Mouse (Mus musculus): ENCODE results near the gene Rpa1.

The Rpa1 gene

DNA sequence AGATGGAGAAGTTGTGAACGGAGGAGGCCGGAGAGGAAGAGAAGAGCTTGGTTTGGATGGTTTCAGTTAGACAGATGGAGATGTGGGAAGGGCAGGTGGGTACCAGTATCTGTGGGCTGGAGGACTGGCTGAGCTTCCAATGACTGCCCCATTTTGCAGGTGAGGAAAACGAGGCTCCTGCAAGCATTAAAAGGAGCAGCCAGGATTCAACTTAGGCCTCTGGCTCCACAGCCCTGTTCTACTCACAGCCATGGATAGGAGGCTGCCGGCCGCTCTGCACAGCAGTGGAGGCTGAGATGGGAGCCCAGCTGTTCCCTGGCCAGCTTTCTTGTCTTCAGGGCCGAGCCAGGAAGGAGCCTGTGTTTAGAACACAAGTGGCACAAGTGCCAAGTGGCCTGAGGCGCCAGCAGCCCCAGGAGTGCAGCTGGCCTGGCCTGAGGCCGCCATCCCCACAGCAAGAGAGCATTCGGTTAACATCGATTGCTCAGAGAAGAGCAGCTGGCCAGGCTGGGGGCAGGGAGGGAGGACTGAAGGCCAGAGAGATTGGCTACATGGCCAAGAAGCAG is 88.0 kb downstream of the Rpa1 start:
- no peak for DNase-seq

DNA sequence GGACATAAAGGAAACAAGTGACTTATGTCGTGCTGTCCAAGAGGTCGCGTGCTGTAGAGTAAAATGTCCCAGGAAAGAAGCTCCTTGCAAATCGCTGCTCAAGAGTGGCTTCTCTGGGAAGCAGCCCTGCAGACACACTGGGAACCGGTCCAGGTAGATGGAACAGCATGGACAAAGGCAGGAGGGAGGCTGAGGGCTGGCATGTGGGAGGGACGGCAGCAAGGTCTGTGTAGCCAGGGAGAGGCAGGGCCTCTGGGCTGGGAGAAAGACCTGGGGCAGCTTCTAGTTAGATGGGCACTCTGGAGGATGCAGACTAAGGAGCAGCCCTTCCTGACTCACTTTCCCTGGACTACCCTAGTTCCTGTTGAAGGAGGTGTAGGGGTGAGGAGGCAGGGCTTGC is 88.7 kb downstream of the Rpa1 start:
- peak; percentile 55 for DNase-seq

DNA sequence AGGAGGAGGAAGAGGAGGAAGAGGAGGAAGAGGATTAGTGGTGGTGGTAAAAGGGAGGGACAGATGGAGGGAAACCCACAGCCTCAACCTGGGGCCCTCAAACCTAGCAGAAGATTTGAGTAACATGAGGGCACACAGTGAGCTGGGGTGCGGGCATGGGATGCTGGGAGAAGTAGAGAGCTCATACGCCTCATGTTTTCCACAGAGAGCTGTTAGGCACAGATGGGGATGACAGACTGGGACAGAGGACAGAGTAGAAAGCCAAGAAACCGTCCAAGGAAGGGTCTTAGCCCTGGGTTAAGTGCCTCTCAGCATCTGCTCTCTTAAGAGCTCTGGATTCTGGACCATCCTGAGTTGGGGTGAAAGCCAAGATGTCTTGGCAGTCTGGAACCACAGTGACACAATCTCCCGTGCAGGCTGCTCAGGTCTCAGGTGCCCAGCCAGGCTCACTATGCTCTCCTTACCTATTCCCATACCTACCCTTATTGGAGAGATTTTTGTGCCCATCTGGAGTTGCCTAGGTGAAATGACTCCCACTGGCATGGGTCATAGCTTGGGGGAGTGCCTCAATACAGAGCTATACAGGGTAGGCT is 91.0 kb downstream of the Rpa1 start:
- DNase-seq: no peak

DNA sequence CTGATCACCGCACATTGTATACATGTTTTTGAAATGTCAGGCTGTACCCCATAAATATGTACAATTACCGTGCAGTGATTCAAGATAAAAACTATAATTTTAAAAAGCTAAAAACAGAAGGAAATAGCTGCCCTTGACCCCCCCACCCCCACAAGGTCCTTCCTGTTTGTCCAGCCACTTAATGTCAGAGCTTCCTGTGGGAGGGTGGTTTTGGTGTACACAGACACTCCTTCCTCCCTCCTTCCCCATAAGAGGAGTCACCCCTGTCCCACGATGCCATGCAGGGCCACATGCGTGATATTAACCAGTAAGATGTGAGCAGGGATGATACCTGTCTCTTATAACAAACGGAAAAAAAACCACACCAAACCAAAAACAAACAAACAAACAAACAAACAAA is 92.8 kb downstream of the Rpa1 start:
- DNase-seq: no peak

DNA sequence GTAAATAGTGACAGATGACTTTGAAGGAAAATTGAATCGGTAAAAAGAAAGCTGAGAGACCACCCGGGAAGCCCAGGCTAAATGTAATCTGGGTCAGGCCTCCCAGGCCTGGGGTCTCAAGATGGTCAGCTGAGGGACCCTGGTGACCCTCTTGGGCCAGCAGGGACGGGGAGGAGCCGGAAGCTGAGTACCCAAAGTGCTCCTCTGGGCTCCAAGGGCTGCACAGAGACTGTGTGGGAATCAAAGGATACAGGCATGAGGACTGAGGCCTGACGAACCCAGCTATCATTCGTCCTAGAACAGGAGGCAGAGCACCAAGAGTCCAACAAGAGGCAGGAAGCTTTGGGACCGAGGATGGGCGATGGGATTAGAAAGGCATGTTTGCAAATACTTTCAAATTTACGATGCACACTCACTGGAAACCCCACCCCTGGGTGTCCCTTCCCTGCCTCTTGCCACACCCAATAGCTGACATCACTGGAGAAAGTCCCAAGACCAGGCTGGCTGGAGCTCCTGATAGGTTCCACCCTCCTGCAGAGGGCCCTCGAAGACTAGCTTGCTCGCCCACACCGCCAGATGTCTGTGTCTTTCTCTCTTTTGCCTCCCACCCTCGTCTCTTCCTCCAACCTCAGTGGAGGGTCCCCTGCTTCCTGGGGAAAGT is 93.7 kb downstream of the Rpa1 start:
- peak; percentile 56 for DNase-seq

DNA sequence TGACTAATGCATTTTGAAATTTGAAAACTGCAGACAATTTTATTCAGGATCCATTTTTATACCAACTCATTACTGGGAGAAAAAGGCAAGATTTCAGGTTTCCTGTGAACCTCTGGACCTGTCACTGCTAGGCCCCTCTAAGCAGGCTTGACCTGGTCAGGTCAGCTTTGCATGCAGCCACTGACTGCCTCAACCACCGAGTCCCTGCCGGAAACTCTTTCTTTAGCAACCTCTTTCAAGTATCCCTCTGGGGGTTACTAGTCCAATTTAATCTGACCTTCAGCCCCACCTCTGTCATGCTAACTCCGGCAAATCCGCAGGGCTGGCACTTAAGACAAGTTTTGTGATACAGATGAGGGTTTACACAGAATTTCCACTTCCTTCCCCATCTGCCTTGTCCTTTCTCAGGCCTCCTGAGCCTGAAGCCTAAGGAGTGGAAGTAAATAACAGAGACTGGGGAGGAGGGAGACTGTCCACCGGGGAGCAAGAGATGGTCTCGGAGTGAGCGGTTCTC is 96.5 kb downstream of the Rpa1 start:
- DNase-seq: no peak

DNA sequence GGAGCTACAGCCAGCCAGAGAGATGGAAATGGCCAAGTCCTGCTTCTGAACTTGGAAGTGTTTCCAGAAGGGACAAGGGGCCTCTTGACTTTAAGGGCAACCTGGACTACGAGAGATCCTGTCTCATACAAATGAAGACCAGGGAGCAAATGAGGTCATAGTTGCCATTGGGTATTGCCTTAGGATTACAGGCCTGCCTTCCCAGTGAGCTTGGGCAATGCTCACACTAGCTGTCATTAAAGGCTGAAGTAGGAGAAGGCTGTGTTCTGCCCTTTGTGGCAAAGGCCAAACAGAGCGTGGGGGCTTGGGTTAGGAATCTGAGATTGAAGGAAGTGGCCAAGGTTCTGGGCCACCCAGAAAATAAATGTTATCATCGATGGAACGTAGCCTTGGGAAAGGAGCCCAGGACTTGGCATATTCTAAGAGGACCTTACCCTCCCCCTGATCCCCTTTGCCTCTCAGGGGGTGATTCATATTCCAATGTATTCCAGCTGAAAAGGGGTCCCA is 97.1 kb downstream of the Rpa1 start:
- DNase-seq: no peak

DNA sequence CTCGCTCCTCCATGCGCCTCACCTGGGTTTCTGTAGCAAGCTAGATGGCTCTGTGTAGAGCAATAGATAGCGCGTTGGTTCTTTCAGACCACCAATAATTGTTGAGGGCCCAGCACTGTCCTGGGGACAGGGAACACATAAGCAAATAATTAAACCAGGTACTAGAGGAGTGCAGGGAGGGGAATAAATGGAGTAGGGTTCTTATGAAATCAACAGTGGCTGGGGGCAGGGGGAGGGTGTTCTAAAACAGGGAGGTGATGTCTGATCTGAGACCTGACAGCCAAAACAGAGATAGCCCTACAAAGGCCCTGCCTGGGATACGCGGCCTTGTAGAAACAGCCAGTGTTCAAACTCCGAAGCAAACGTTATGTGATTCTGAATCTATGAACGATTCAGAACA is 98.5 kb downstream of the Rpa1 start:
- DNase-seq: no peak

Data from right cerebral cortex, postnatal 14 days (tissue).